Comparison of ENCODE assay signal across 28 mouse cellular contexts in genomic region chr17:59805870-59806269, GRCm38 (mm10).
"Had no signal": no experiment of that assay in that cellular context is flagged by ENCODE, and none has a peak within 500 bp of the region (broad histone marks: within the 10 kb centered on the region; RNA-seq: fewer than 3 reads in every experiment).

No protein-coding gene starts in this region.

- H3K9me3 ChIP-seq: embryonic facial prominence, embryonic 10.5 days; embryonic facial prominence, embryonic 12.5 days; embryonic facial prominence, embryonic 13.5 days; embryonic facial prominence, embryonic 15.5 days; forebrain, embryonic 10.5 days; forebrain, embryonic 12.5 days; forebrain, embryonic 13.5 days; forebrain, embryonic 15.5 days; heart, embryonic 10.5 days had no signal

- H3K4me1 ChIP-seq: embryonic facial prominence, embryonic 10.5 days; embryonic facial prominence, embryonic 12.5 days; embryonic facial prominence, embryonic 13.5 days; embryonic facial prominence, embryonic 15.5 days; forebrain, embryonic 10.5 days; forebrain, embryonic 12.5 days; forebrain, embryonic 13.5 days; forebrain, embryonic 15.5 days; heart, embryonic 10.5 days had no signal

- H3K27me3 ChIP-seq: embryonic facial prominence, embryonic 12.5 days; embryonic facial prominence, embryonic 13.5 days; embryonic facial prominence, embryonic 15.5 days; forebrain, embryonic 12.5 days; forebrain, embryonic 13.5 days; forebrain, embryonic 15.5 days had no signal

- H3K4me3 ChIP-seq: embryonic facial prominence, embryonic 10.5 days; embryonic facial prominence, embryonic 12.5 days; embryonic facial prominence, embryonic 13.5 days; embryonic facial prominence, embryonic 15.5 days; erythroblast, embryonic 14.5 days; forebrain, embryonic 10.5 days; forebrain, embryonic 12.5 days; forebrain, embryonic 13.5 days; forebrain, embryonic 15.5 days; gastrocnemius, adult 2 months; heart, adult 2 months; heart, embryonic 10.5 days had no signal

- ATAC-seq: forebrain, embryonic 13.5 days; forebrain, embryonic 14.5 days; forebrain, embryonic 15.5 days; forebrain, embryonic 16.5 days; forebrain, postnatal 0 days had no signal

- H3K36me3 ChIP-seq: embryonic facial prominence, embryonic 10.5 days; embryonic facial prominence, embryonic 12.5 days; embryonic facial prominence, embryonic 13.5 days; embryonic facial prominence, embryonic 15.5 days; forebrain, embryonic 10.5 days; forebrain, embryonic 12.5 days; forebrain, embryonic 15.5 days; heart, embryonic 10.5 days had no signal

- H3K27ac ChIP-seq: embryonic facial prominence, embryonic 10.5 days; embryonic facial prominence, embryonic 12.5 days; embryonic facial prominence, embryonic 13.5 days; embryonic facial prominence, embryonic 15.5 days; forebrain, embryonic 10.5 days; forebrain, embryonic 12.5 days; forebrain, embryonic 13.5 days; forebrain, embryonic 15.5 days; gastrocnemius, adult 2 months; heart, adult 2 months; heart, embryonic 10.5 days had no signal

- H3K9ac ChIP-seq: embryonic facial prominence, embryonic 12.5 days; embryonic facial prominence, embryonic 13.5 days; embryonic facial prominence, embryonic 15.5 days; forebrain, embryonic 12.5 days; forebrain, embryonic 13.5 days; forebrain, embryonic 15.5 days; forebrain, postnatal 0 days had no signal

- DNase-seq: cerebellum, adult 9-10 months; cerebellum, adult 9-11 months; cerebellum, postnatal 10 days; cerebellum, postnatal 14 days; cerebellum, postnatal 25 days; cerebellum, postnatal 36 days; embryo, embryonic 11 days; forebrain, postnatal 0 days; gastrocnemius, adult 2 months; gastrocnemius, postnatal 10 days; gastrocnemius, postnatal 14 days; gastrocnemius, postnatal 25 days; gastrocnemius, postnatal 36 days; heart, adult 11 months; heart, adult 18-20 months; heart, adult 2 months had no signal

- H3K4me2 ChIP-seq: embryonic facial prominence, embryonic 12.5 days; embryonic facial prominence, embryonic 13.5 days; embryonic facial prominence, embryonic 15.5 days; forebrain, embryonic 12.5 days; forebrain, embryonic 13.5 days; forebrain, embryonic 15.5 days had no signal
